Mouse (Mus musculus) hindbrain, embryonic 12.5 days (tissue): ENCODE measurements at regions not wholly inside any gene's neighbourhood (a gene's known extent, or its start where the extent isn't known, plus 50 kb on each side); places are given as distances from the start of the nearest gene placed in this dataset.
A peak's percentile ranks its signal among the peaks of the same experiment; 100 is the strongest.

Experiments
- ATAC-seq: fragments of 200-750 bp; cut with Nextera tagmentation; 2 replicates; pipeline ENCODE4 v1.8.0; 2017; ENCODE audit warnings: moderate TSS enrichment; ENCODE audit not compliant: low FRiP score
- H3K27ac ChIP-seq: fragments of 300-500 bp; sonication (generic); 2 replicates; pipeline ENCODE4 v1.5.1; 2016; ENCODE audit warnings: mild to moderate bottlenecking
- H3K27me3 ChIP-seq: fragments of 300-500 bp; sonication (generic); 2 replicates; pipeline ENCODE4 v1.6.1; 2016; ENCODE audit warnings: mild to moderate bottlenecking
- H3K36me3 ChIP-seq: fragments of 300-500 bp; sonication (generic); 2 replicates; pipeline ENCODE4 v1.6.1; 2016; ENCODE audit warnings: mild to moderate bottlenecking
- H3K4me1 ChIP-seq: fragments of 300-500 bp; sonication (generic); 2 replicates; pipeline ENCODE4 v1.6.1; 2016
- H3K4me2 ChIP-seq: fragments of 300-500 bp; sonication (generic); replicated peaks from 2 replicates; pipeline ENCODE4 v1.6.1; 2016; ENCODE audit warnings: mild to moderate bottlenecking
- H3K4me3 ChIP-seq: fragments of 300-500 bp; sonication (generic); 2 replicates; pipeline ENCODE4 v1.5.1; 2016; ENCODE audit warnings: mild to moderate bottlenecking
- H3K9ac ChIP-seq: fragments of 300-500 bp; sonication (generic); 2 replicates; pipeline ENCODE4 v1.6.1; 2016; ENCODE audit warnings: mild to moderate bottlenecking, moderate library complexity
- H3K9me3 ChIP-seq: fragments of 300-500 bp; sonication (generic); replicated peaks from 2 replicates; pipeline ENCODE4 v1.6.1; 2016; ENCODE audit warnings: mild to moderate bottlenecking
- WGBS: fragments of 180-500 bp; shearing (Covaris S2); methylation state at CpG from one replicate; pipeline ENCODE4 v1.1.7; 2016; 5-methylcytosine and 5-hydroxymethylcytosine counted together

- H3K4me2 ChIP-seq, result no peak overlapping the region
- no peaks in the 10 kb centered on the region for H3K9me3 ChIP-seq
- H3K9ac ChIP-seq, result no peak overlapping the region
- peaks cover 4% of the 10 kb centered on the region; the same call in 1 of the 2 replicates for H3K27me3 ChIP-seq
- no peak for ATAC-seq
- H3K4me1 ChIP-seq, result peaks cover 17% of the 10 kb centered on the region
- H3K27ac ChIP-seq, result no peak overlapping the region
- 72% methylated on average over 9 of the region's 9 CpGs for WGBS
- H3K4me3 ChIP-seq, result no peak overlapping the region
- no peaks in the 10 kb centered on the region for H3K36me3 ChIP-seq
Observed at GRCm38 (mm10) chr19:56653292-56653691, 68.7 kb upstream of the Adrb1 start.

- Histone ChIP-seq H3K36me3 (no peaks in the 10 kb centered on the region), H3K9me3 (no peaks in the 10 kb centered on the region), H3K4me1 (peaks cover 17% of the 10 kb centered on the region), H3K4me2 (no peak overlapping the region), H3K9ac (no peak overlapping the region), H3K4me3 (no peak overlapping the region), H3K27me3 (peaks cover 4% of the 10 kb centered on the region; the same call in 1 of the 2 replicates), H3K27ac (no peak overlapping the region)
- WGBS, result 84% methylated on average over 9 of the region's 9 CpGs
- no peak for ATAC-seq
Observed at GRCm38 (mm10) chr19:56655330-56655729, 66.7 kb upstream of the Adrb1 start.

GRCm38 (mm10) chr19:56660566-56661199 is 61.3 kb upstream of the Adrb1 start:
- no peaks in the 10 kb centered on the region for H3K9me3 ChIP-seq
- ATAC-seq, result no peak
- WGBS, result 67% methylated on average over 4 of the region's 4 CpGs
- peaks cover 7% of the 10 kb centered on the region; the same call in 1 of the 2 replicates for H3K4me1 ChIP-seq
- no peak overlapping the region for H3K4me2 ChIP-seq
- H3K9ac ChIP-seq, result no peak overlapping the region
- H3K36me3 ChIP-seq, result no peaks in the 10 kb centered on the region
- no peak overlapping the region for H3K4me3 ChIP-seq
- no peak overlapping the region for H3K27ac ChIP-seq
- no peaks in the 10 kb centered on the region; the same call in 1 of the 2 replicates for H3K27me3 ChIP-seq

GRCm38 (mm10) chr19:56663474-56664227 is 58.3 kb upstream of the Adrb1 start:
- H3K4me3 ChIP-seq, result no peak overlapping the region
- ATAC-seq, result no peak
- peaks cover 7% of the 10 kb centered on the region; the same call in 1 of the 2 replicates for H3K4me1 ChIP-seq
- no peak overlapping the region for H3K9ac ChIP-seq
- H3K9me3 ChIP-seq, result no peaks in the 10 kb centered on the region
- 82% methylated on average over 10 of the region's 10 CpGs for WGBS
- H3K4me2 ChIP-seq, result no peak overlapping the region
- no peaks in the 10 kb centered on the region for H3K36me3 ChIP-seq
- no peaks in the 10 kb centered on the region for H3K27me3 ChIP-seq
- H3K27ac ChIP-seq, result no peak overlapping the region

- Histone ChIP-seq H3K36me3 (no peaks in the 10 kb centered on the region), H3K4me3 (no peak overlapping the region), H3K4me1 (peaks cover 9% of the 10 kb centered on the region; the same call in 1 of the 2 replicates), H3K27ac (0 out of 2 replicates have a peak overlapping the region, but pooled peaks have one; percentile 23), H3K4me2 (no peak overlapping the region), H3K9me3 (no peaks in the 10 kb centered on the region), H3K27me3 (no peaks in the 10 kb centered on the region), H3K9ac (no peak overlapping the region)
- no peak for ATAC-seq
- WGBS, result 62% methylated on average over 10 of the region's 10 CpGs
Observed at GRCm38 (mm10) chr19:56664307-56664775, 57.7 kb upstream of the Adrb1 start.

- H3K36me3 ChIP-seq, result no peaks in the 10 kb centered on the region
- no peak for ATAC-seq
- WGBS, result 74% methylated on average over 7 of the region's 7 CpGs
- no peak overlapping the region for H3K9ac ChIP-seq
- no peak overlapping the region for H3K27ac ChIP-seq
- no peaks in the 10 kb centered on the region for H3K9me3 ChIP-seq
- H3K4me3 ChIP-seq, result no peak overlapping the region
- H3K4me1 ChIP-seq, result peaks cover 12% of the 10 kb centered on the region; the same call in 1 of the 2 replicates
- no peaks in the 10 kb centered on the region for H3K27me3 ChIP-seq
- no peak overlapping the region for H3K4me2 ChIP-seq
Observed at GRCm38 (mm10) chr19:56664944-56665663, 56.9 kb upstream of the Adrb1 start.

- no peaks in the 10 kb centered on the region for H3K27me3 ChIP-seq
- peaks cover 12% of the 10 kb centered on the region; the same call in 1 of the 2 replicates for H3K4me1 ChIP-seq
- WGBS, result 88% methylated on average over 1 of the region's 1 CpGs
- H3K9me3 ChIP-seq, result no peaks in the 10 kb centered on the region
- H3K36me3 ChIP-seq, result no peaks in the 10 kb centered on the region
- ATAC-seq, result no peak
- H3K27ac ChIP-seq, result no peak overlapping the region
- H3K4me2 ChIP-seq, result no peak overlapping the region
- H3K9ac ChIP-seq, result no peak overlapping the region
- H3K4me3 ChIP-seq, result no peak overlapping the region
Observed at GRCm38 (mm10) chr19:56665972-56666371, 56.0 kb upstream of the Adrb1 start.

GRCm38 (mm10) chr19:56667903-56668302 is 54.1 kb upstream of the Adrb1 start:
- H3K9ac ChIP-seq, result 0 out of 2 replicates have a peak overlapping the region, but pooled peaks have one; percentile 1
- peaks cover 12% of the 10 kb centered on the region; the same call in 1 of the 2 replicates for H3K4me1 ChIP-seq
- H3K36me3 ChIP-seq, result no peaks in the 10 kb centered on the region
- H3K9me3 ChIP-seq, result no peaks in the 10 kb centered on the region
- H3K27me3 ChIP-seq, result no peaks in the 10 kb centered on the region
- H3K4me3 ChIP-seq, result no peak overlapping the region
- H3K27ac ChIP-seq, result no peak overlapping the region
- 97% methylated on average over 2 of the region's 2 CpGs for WGBS
- no peak overlapping the region for H3K4me2 ChIP-seq
- ATAC-seq, result no peak

GRCm38 (mm10) chr19:56668991-56669390 is 53.0 kb upstream of the Adrb1 start:
- WGBS, result 63% methylated on average over 7 of the region's 7 CpGs

GRCm38 (mm10) chr19:56669468-56669867 is 52.5 kb upstream of the Adrb1 start:
- 72% methylated on average over 7 of the region's 7 CpGs for WGBS
- H3K36me3 ChIP-seq, result no peaks in the 10 kb centered on the region
- H3K4me1 ChIP-seq, result peaks cover 7% of the 10 kb centered on the region; the same call in 1 of the 2 replicates
- no peak overlapping the region for H3K9ac ChIP-seq
- no peak overlapping the region for H3K27ac ChIP-seq
- ATAC-seq, result no peak
- H3K4me2 ChIP-seq, result no peak overlapping the region
- no peaks in the 10 kb centered on the region for H3K9me3 ChIP-seq
- no peaks in the 10 kb centered on the region for H3K27me3 ChIP-seq
- no peak overlapping the region for H3K4me3 ChIP-seq

More at GRCm38 (mm10) chr19:56668991-56669390, 53.0 kb upstream of the Adrb1 start:
- Histone ChIP-seq H3K4me3 (no peak overlapping the region), H3K4me2 (no peak overlapping the region), H3K36me3 (no peaks in the 10 kb centered on the region), H3K9ac (no peak overlapping the region), H3K27ac (no peak overlapping the region), H3K27me3 (no peaks in the 10 kb centered on the region), H3K9me3 (no peaks in the 10 kb centered on the region), H3K4me1 (peaks cover 12% of the 10 kb centered on the region; the same call in 1 of the 2 replicates)
- no peak for ATAC-seq
